ENCODE assay signal across 13 mouse cellular contexts in genomic region chr2:124298351-124298750, GRCm38 (mm10).
DNase-seq lines count a peak whose midpoint lies in the region; ATAC-seq lines count a peak whose summit lies in the region.
"Had no signal": no experiment of that assay in that cellular context is flagged by ENCODE, and none has a peak within 500 bp of the region (broad histone marks: within the 10 kb centered on the region; RNA-seq: fewer than 3 reads in every experiment).

No protein-coding gene starts in this region.

- H3K9ac ChIP-seq in intestine, embryonic 15.5 days: no peak overlapping the region
- H3K9ac ChIP-seq: embryonic facial prominence, embryonic 12.5 days; limb, embryonic 15.5 days had no signal

- H3K9me3 ChIP-seq in intestine, embryonic 15.5 days: no peaks in the 10 kb centered on the region
- no peaks in the 10 kb centered on the region; the same call in 1 of the 2 replicates for H3K9me3 ChIP-seq in forebrain, embryonic 10.5 days
- H3K9me3 ChIP-seq: embryonic facial prominence, embryonic 12.5 days; limb, embryonic 15.5 days had no signal

- ATAC-seq in intestine, embryonic 15.5 days: no peak
- ATAC-seq: intestine, postnatal 0 days had no signal

- no peak overlapping the region for H3K4me3 ChIP-seq in intestine, embryonic 15.5 days (replicated peaks)
- no peak overlapping the region for H3K4me3 ChIP-seq in forebrain, embryonic 10.5 days
- H3K4me3 ChIP-seq: embryonic facial prominence, embryonic 12.5 days; limb, embryonic 15.5 days had no signal

- no peaks in the 10 kb centered on the region for H3K4me1 ChIP-seq in intestine, embryonic 15.5 days (replicated peaks)
- no peaks in the 10 kb centered on the region for H3K4me1 ChIP-seq in forebrain, embryonic 10.5 days
- H3K4me1 ChIP-seq: embryonic facial prominence, embryonic 12.5 days; limb, embryonic 15.5 days had no signal

- H3K36me3 ChIP-seq in intestine, embryonic 15.5 days: no peaks in the 10 kb centered on the region
- no peaks in the 10 kb centered on the region for H3K36me3 ChIP-seq in forebrain, embryonic 10.5 days (replicated peaks)
- H3K36me3 ChIP-seq: embryonic facial prominence, embryonic 12.5 days; limb, embryonic 15.5 days had no signal

- WGBS in intestine, embryonic 15.5 days: 54% methylated on average over 5 of the region's 5 CpGs
- 92% methylated on average over 5 of the region's 5 CpGs for WGBS in forebrain, embryonic 10.5 days

- no peaks in the 10 kb centered on the region for H3K27me3 ChIP-seq in intestine, embryonic 15.5 days (replicated peaks)
- H3K27me3 ChIP-seq in forebrain, embryonic 10.5 days (ENCODE audit: poor library complexity, severe bottlenecking): no peaks in the 10 kb centered on the region
- H3K27me3 ChIP-seq: embryonic facial prominence, embryonic 12.5 days; limb, embryonic 15.5 days had no signal

- H3K4me2 ChIP-seq in intestine, embryonic 15.5 days (replicated peaks): no peak overlapping the region
- H3K4me2 ChIP-seq: embryonic facial prominence, embryonic 12.5 days; limb, embryonic 15.5 days had no signal

- H3K27ac ChIP-seq in intestine, embryonic 15.5 days: no peak overlapping the region
- no peak overlapping the region for H3K27ac ChIP-seq in forebrain, embryonic 10.5 days
- H3K27ac ChIP-seq: embryonic facial prominence, embryonic 12.5 days; limb, embryonic 15.5 days had no signal

- peak; percentile 45 for DNase-seq in layer of hippocampus, adult 11-12 months (ENCODE audit: low spot score)
- no peak for DNase-seq in layer of hippocampus, adult 9-10 months (ENCODE audit: low spot score)
- DNase-seq in cerebellum, adult 11-12 months: peak; percentile 6
- peak; percentile 36 for DNase-seq in gonadal fat pad, adult 2 months (ENCODE audit: low read depth)
- DNase-seq in lung, postnatal 25 days (ENCODE audit: low spot score): peak; percentile 32
- DNase-seq in kidney, adult 18-20 months: no peak
- no peak for DNase-seq in forebrain, embryonic 10.5 days (ENCODE audit: extremely low spot score, low spot score)
- DNase-seq: adrenal gland, adult 8-10 months; thymus, adult 18-20 months had no signal

Comparison
In these comparisons a context has a peak if more than half of its experiments do, and no peak if none do; other contexts are left out.
1. DNase-seq: peak in layer of hippocampus, adult 11-12 months (single experiment), cerebellum, adult 11-12 months (single experiment), gonadal fat pad, adult 2 months (single experiment) and lung, postnatal 25 days (single experiment); none in layer of hippocampus, adult 9-10 months (single experiment), kidney, adult 18-20 months (single experiment) and forebrain, embryonic 10.5 days (single experiment).